Mouse (Mus musculus) c-Kit-positive CD71-negative TER-119-negative erythroid progenitor cells, embryonic 14.5 days (primary cell): ENCODE measurements around the gene Tom1l1.
"Not testable (repeated sequence)": the region's sequence is repeated elsewhere in the genome, so short reads cannot be mapped to it uniquely, and the experiment has no call there.

Source experiments
- DNase-seq: peaks from one replicate; pipeline ENCODE4 v3.0.0-alpha.2; 2013; ENCODE audit warnings: low read depth

The Tom1l1 gene

GRCm38 (mm10) chr11:90687460-90688416 is at the start of gene Tom1l1:
Gene Tom1l1 (minus strand): TSS chr11:90688366.
- DNase-seq, result no peak

DNA sequence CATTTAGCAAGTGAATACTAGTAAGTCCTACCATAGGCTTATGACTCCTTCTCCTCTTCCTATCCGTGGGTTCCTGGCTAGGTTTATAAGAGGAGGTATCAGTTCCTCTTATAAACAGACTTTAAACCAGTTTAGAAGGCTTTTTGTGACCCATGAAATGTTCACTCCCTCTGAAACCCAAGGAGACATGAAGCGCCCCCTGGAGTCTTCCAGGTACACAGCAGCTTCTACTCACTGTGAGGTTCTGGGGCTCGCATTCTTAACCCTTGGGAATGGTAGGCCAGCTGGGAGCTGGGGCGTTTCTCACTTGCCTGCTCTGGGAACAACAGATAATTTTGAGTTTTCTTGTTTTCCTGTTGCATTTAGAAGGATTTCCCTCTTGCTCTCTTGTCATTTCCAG is 45.4 kb upstream of the Tom1l1 start:
- no peak for DNase-seq

DNA sequence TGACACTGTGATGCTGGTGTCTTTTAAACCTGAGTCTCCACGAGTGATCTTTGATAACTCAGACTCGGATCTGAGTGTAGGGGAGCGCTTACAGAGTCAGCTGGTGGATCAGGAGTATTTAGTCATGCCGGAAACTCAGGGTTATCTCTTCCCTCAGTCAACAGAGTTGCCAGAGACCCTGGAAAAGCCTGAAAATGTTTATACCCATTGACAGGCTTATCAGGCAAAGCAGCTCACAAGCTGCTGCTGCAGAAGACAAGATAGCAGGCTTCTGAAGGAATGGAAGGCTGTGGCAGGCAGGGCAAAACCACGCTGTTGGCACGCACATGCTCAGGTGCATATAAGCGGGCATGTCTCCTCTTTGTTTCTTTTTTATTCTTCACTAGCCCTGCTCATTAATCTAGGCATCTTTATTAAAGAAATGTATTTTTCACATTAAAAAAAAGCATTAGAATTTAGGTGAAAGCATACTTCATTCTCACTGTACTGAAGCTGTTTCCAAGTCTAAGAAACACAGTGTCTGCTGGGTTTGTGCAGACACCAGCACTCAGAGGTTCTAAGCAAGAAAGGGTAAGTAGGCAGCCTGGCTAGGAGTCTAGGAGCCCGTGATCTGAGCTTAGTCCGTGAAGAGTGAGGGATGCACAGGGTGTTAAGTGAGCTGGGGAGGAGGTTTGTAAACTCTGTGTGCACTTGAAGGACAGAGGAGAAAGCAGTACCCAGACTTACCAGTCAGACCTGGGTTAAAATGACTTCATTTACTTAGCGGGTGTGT is 39.4 kb upstream of the Tom1l1 start:
- peak; percentile 40 for DNase-seq

DNA sequence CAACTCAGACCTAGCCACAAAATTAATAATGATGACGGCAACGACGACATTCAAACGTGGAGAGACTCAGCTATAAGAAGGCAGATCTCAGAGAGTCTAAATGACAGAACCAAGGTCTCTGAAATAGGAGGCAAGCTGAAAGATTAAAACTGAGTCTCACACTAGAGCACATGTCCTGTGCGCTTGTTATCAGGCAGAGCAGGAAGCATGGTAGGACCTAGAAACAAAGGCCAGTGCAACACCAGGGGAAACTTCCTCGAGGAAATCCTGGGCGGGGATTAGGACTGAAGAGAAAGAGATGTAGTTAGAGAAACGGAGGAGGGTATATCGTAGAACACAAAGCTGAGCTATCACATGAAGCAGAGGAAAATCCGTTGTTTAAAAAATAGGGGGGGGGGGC is 38.6 kb upstream of the Tom1l1 start:
- DNase-seq, result no peak

- no peak for DNase-seq
Measured at GRCm38 (mm10) chr11:90722304-90722703, 34.1 kb upstream of the Tom1l1 start.

GRCm38 (mm10) chr11:90717719-90718118 is 29.6 kb upstream of the Tom1l1 start:
- DNase-seq, result no peak

DNA sequence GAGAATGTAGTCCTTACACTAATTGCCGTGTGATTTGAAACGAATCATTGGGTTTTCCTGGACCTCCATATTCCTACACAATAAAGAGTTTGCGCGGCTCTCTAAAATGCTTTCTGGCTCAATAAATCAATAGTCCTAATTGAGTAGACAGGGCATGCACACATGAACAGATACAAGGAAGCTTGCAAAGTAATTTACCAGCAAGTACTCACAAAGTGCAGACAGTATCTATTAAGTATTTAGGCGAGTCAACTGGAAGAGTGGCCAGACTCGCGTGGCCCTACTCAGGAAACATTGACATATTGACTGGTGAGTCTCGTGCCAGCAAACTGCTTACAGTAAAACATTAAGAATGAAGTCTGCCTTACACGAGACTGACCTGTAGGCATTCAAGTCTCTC is 23.4 kb upstream of the Tom1l1 start:
- no peak for DNase-seq

DNA sequence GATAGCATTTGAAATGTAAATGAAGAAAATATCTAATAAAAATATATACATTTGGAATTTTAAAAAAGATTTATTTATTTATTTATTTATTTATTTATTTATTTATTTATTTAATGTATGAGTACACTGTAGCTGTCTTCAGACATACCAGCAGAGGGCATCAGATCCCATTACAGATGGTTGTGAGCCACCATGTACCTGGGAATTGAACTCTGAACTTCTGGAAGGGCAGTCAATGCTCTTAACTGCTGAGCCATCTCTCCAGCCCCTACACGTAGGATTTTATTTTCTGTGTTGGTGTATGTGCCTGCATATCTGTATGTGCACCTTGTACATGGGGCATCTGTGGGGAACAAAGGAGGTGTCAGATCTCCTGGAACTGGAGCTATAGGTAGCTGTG is 19.0 kb upstream of the Tom1l1 start:
- DNase-seq, result not testable (repeated sequence)

DNA sequence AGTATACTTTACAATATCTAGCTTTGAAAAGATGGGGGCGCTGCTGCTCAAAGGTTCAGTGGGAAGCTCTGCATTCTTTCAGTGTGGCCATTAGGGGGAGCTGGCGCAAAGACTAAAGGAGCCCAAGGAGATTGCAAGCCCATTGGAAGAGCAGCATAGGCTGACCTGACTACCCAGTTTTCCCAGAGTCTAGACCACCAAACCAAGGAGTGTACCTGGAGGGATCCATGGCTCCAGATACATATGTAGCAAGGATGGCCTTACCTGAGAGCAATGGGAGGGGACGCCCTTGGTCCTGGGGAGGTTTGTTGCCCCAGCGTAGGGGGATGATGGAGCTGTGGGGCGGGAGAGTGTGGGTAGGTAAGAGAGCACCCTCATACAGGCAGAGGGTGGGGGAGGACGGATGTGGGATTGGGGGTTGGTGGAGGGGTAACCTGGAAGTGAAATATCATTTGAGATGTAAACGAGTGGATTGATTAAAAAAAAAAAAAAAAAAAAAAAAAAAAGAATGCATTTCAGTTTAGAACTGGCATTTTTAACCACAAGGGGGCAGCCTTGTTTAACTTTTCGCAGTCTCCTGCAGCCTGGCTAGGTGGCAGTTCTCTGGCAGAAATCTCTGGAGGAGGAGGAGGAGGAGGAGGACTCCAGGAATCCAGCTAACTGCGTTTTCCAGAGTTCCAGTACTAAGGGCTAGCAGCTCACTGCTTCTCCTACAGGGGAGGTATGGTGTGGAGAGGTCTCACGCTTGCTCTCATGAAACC is 9.5 kb upstream of the Tom1l1 start:
- peak; percentile 75 for DNase-seq

GRCm38 (mm10) chr11:90695811-90696210 is 7.6 kb upstream of the Tom1l1 start:
- no peak for DNase-seq

GRCm38 (mm10) chr11:90694206-90694605 is 6.0 kb upstream of the Tom1l1 start:
- no peak for DNase-seq

- no peak for DNase-seq
Measured at GRCm38 (mm10) chr11:90690361-90690760, 2.2 kb upstream of the Tom1l1 start.

DNA sequence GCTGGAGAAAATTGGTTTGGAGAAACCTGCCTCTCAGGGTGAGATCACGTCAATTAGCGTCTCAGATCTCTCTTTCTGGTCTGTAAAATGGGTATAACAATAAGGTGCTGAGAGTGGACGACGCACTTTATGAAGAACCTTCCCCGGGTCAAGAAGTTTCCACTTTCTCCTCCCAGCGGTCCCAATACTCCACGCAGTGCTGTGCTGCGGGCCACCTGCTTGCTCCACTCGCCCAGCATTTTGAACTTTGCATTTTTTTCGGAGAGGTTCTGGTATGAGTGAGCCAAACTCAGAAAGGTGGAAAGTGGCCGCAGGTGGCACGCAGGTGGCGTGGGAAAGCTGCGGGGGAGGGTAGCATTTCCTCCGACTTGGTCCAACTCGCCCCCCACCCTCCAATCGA is 1.1 kb downstream of the Tom1l1 start:
- no peak for DNase-seq

GRCm38 (mm10) chr11:90686287-90687025 is 1.7 kb downstream of the Tom1l1 start:
- no peak for DNase-seq

DNA sequence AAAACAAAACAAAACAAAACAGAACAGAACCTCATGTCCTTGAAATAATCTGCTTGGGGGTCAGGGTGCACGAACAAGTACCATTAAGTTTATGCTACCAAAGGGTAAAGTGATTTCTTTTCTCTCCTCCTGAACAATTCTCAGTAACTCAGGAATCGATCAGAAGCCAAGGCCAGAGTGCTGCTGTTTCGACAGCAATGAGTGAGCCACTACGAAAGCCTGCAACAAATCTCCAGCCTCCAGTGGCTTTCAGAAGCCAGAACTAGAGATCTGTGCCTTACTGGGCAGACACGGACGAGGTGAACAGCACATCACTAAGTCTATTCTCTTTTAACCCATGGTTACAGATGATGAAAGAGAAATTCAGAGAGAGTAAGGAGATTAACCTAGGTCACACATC is 3.0 kb downstream of the Tom1l1 start:
- DNase-seq, result no peak

DNA sequence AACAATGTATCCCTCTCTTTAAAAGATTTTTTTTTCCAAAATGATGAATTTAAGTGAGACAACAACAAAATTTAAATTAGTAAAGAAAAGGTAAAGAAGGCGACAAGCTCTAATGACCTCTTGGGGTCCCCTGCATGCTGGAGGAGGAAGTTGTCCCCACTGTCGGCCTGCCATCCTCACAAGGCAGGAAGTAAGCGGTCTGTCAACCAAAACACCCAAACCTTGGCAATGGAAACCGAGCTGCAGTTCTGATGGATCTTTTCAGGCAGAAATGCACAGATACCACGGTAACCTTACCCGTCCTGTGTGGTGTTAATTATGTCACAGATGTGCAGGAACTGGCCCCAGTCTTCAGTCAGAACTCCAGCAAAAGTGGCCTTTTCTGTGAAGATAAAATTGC is 3.4 kb downstream of the Tom1l1 start:
- no peak for DNase-seq

GRCm38 (mm10) chr11:90681171-90681570 is 7.0 kb downstream of the Tom1l1 start:
- no peak for DNase-seq

GRCm38 (mm10) chr11:90678582-90678981 is 9.6 kb downstream of the Tom1l1 start:
- DNase-seq, result no peak

GRCm38 (mm10) chr11:90677771-90678288 is 10.3 kb downstream of the Tom1l1 start:
- no peak for DNase-seq

GRCm38 (mm10) chr11:90677027-90677426 is 11.1 kb downstream of the Tom1l1 start:
- no peak for DNase-seq

- DNase-seq, result no peak
Measured at GRCm38 (mm10) chr11:90675479-90676110, 12.6 kb downstream of the Tom1l1 start.
